Mouse (Mus musculus): ENCODE results near the gene Ripor2.

Ripor2 gene

DNA sequence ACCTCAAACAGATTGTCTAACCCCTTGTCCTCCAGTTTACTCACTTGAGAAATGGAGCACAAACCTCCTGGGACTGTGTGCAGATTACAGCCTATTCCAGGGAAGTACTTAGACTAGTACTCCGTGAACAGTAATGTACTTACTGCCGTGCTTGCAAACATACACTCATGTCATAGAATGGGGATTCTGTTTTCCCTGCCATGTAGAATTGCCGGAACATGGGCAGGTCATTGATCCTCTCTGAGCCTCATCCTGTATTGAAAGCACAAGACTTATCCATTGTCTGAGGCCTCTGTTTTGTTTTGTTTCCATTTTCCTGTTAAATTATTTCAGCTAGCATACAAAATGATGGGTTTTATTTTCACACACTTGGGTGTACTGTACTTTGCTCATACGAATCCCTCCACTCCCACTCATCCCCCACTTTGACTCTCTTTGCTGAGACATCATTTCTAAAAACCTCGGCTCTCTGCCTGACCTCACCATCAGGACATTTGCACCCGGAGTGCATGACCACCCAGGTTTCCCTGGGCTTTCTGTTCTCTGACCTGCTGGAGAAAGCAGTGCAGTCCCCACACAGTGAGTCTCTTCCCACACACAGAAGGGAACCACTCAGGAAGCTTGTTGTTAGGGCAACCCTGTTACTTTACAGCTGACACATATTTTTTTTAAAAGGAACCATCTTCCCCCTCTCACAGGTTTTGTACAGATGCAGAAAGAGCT is 35.2 kb downstream of the Ripor2 start:
- no peak for DNase-seq (ENCODE audit: low spot score in 2 of 2)

DNA sequence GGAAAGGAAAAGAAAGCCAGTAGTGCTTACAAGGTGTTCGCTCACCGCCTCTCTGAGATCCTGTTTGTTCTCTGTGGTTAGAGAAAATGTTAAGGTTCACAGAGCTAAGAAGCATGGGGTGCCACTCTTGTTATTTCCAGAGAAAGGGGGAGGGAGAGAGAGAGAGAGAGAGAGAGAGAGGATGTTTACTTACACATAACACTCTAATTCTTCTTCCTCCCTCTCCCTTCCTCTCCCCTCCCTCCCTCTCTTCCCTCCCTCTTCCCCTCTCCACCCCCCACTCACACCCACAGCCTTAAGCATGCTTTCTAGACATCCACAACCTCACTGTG is 35.8 kb downstream of the Ripor2 start:
- no peak for DNase-seq (ENCODE audit: low spot score in 2 of 2)

DNA sequence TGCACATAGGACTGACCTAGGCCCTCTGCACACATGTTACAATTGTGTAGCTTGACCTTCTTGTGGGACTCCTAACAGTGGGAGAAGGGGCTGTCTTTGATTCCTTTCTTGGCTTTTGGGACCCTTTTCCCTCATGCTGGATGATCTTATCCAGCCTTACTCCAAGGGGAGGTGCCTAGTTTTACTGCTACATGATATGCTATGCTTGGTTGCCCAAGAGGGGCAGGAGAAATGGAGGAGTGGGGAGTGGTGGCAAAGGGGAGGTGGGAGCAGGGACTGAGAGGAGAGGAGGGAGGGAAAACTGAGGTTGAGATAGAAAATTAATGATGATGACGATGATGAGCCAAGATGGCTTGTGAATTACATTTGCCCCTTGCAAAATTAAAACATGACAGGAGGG is 37.7 kb downstream of the Ripor2 start:
- DNase-seq (ENCODE audit: low spot score in 2 of 2): no peak

- DNase-seq (ENCODE audit: low spot score in 2 of 2): no peak
These were observed 38.5 kb downstream of the Ripor2 start for GRCm38 (mm10) chr13:24620439-24620838.

- no peak for DNase-seq (ENCODE audit: low spot score in 2 of 2)
These were observed 41.6 kb downstream of the Ripor2 start for GRCm38 (mm10) chr13:24623631-24624030.

- DNase-seq (ENCODE audit: low spot score in 2 of 2): no peak
These were observed 43.1 kb downstream of the Ripor2 start for GRCm38 (mm10) chr13:24625071-24625470.

DNA sequence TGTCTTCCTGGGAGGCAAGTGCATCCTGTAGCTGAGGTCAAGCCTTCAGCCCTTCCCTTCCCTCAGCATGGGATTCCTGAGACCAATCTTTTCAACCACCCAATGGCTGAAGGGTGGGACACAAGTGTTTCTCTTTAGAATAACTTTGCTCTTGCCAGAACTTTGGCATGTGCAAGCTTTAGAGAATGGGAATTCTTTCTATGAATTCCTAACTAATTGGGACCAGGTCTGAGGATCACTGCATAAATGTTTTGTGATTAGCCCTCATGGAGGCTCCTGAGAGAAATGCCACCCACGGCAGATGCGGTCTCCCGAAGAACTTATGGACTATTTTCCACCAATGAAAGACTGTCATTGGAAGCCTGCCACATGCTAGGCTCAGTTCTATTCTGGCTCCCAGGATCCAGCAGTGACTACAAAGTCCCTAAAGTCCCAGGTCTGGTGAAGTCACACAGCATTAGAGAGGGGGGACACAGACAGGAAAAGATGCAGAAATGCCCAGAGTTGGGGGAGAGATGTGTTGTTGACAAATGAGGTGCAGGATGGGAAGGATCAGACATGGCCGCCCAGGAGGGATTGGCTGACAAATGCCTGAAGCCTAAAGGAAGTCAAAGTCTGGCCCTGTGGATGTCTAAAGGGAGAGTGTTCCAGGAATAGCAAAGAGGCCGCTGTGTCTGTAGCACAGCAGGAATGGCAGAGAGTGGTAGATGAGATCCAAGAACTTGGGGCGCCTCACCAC is 44.9 kb downstream of the Ripor2 start:
- DNase-seq (ENCODE audit: low spot score in 2 of 2): no peak

DNA sequence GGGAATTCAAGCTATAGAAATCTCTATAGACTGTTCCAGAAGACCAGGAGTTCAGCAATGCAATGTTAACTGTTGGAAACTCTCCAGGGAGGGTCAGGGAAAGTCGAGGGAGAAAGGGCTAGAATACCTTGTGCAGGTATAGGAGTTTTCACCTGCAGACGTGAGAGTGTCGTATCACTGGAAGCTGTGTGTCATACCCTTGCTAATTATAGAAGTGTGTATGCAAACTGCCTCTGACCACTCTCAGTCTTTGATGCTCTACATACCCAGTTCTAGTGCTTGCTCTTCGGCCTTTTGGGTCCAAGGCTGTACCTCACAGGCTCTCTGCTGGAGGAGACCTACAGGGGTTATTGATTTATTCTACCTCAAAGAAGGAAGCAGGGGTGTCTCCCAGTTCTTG is 46.2 kb downstream of the Ripor2 start:
- DNase-seq (ENCODE audit: low spot score in 2 of 2): no peak

DNA sequence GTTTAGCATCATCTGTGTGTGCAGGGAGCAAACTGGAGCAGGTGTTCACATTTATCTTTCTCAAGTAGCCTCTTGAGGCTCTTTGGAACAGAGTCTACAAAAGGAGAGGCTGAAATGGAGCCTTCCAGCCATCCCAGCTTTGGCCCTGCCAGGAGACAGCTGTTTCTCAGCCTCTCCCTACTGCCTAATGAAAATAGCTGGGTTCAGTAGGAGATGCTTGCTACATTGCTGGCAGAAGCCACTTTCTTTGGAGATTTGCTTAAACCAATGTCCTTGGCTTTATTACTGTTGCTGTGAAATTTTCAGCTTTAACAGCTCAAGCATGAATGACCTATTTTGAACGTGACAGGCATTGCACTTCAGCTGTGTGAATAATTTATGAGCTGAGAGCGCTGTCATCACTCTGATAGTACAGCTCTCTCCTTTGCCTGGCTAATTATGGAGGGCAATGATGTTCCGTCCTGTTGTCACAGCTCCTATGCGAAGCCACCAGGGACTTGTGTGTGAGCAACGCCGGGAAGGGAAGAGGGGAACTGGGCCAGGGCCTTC is 47.2 kb downstream of the Ripor2 start:
- DNase-seq (ENCODE audit: low spot score in 2 of 2): no peak

DNA sequence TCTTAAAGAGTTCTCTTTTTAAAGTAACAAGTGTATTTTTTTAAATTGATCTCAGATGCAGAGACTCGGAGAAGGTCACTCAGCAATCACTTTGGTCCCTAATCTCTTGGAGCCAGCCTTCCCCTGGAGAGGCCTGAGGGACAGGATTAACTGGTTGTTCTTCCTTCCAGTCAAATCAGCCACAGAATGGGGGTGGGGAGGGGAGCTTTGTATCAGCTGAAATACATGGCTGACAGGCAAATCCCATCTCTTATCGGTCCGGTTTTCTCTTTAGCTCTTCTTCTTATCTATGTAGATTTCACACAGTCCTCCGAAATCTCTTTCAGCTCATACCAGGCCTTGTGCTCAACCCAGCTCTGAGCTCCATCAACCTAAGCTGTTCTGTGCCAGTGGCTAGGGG is 48.4 kb downstream of the Ripor2 start:
- DNase-seq (ENCODE audit: low spot score in 2 of 2): no peak

DNA sequence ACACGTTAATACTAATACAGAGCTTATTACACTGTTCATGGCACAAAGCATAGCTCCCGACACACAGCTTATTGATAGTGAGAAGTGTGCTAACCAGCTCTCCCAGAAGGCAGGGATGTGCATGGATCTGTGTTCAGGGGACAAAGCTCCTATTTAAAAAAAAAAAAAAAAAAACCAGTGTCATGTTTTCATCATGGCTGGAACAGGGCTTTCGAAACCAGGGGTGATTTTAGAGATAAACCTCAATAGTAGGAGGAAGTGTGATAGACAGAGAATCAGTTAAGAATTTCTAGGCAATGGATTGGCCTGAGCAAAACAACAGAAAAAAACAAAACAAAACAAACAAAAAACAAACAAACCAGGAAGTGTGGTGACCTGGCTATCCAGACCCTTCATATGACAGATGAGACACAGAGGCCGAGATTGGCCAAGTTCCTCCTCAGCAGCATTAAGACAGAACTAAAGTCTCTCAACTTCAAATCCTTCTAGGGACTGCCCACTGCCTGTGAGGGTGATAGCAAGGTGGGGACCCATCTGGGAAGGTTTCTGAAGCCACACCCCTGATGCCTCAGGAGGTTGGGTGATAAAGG is 51.1 kb downstream of the Ripor2 start:
- DNase-seq (ENCODE audit: low spot score in 2 of 2): no peak

GRCm38 (mm10) chr13:24634346-24635120 is 52.5 kb downstream of the Ripor2 start:
- no peak for DNase-seq (ENCODE audit: low spot score in 2 of 2)

DNA sequence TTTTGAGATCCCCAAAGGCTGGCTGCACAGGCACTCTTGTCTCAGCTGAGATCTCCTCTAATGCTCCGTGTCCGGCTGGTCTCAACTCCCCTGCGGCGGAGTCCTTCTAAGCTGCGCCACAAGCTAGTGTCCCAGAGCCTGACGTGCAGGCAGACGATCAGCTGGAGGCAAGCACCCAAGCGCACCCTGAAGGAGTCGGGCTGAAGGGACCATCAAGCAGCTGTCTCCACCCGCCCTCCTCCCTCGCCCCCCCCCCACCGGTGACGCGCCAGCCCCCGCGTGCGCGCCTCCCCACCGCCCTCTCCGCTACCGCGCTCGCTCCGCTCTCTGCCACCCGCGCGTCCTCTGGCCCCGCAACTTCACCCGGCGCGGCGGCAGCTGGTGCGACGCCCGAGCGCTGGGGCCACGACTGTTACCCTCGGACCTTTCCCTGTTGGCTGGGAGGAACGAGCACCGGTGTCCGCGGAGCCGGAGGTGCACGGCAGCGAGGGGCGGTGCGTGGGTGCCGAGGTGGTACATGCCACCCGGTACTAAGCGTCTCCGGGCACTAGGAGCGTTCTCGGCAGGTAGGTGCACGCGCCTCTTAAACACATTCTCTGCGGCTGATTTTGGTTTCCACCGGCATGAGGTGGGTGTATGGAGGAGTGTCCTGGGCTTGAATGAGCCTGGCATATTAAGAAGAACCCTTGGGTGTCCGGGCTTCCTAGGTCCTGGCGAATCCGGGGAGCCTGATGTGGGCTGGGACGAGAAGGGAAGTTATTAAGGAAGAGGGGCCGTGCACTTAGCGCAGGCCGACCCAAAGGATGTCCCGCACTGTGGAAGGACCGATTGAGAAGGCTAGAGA is 56.6 kb downstream of the Ripor2 start:
- peak; percentile 36 to 38 for DNase-seq (ENCODE audit: low spot score in 2 of 2)

GRCm38 (mm10) chr13:24639215-24640165 is 57.5 kb downstream of the Ripor2 start:
- DNase-seq (ENCODE audit: low spot score in 2 of 2): no peak

DNA sequence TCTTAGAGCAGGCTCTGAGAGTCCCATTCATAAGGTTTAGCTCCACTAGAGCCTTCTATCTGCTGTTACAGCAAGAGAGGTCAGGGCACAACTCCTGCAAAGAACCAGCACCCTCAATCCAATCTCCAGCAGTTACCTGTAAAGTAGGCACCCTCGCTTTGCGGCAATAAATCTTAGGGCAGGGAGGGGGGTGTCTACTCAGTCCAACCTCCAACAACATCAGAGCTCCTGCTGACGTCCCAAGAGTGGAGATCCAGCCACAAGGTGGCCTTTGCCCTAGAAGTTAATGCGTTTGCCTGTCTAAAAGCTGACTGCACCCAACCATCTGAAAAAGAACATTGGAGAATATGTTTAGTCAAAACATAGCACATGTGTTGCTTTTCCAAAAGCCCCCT is 58.2 kb downstream of the Ripor2 start:
- DNase-seq (ENCODE audit: low spot score in 2 of 2): no peak

DNA sequence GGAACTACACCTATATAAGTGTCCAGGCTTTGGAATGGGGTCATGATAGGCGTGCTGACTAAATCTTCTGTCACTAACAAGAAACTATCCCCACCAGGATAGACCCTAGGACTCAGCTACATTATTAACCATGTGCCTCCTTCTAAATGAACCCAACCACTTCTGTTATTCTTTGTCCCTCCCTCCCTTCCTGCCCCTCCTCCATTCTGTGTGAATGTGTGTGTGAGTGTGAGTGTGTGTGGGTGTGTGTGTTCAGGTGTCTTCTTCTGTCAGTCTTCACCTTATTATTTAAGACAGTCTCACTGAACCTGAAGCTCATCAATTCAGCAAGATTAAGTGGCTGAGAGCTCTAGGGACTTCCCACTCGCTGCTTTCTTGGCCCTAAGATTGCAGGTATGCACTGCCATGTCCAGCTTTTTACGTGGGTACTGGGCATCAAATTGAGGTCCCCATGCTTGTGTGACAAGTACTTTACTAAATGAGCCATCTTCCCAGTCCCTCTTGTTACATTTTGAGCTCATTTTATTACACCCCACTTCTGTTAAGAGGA is 58.9 kb downstream of the Ripor2 start:
- DNase-seq (ENCODE audit: low spot score in 2 of 2): no peak

GRCm38 (mm10) chr13:24641491-24642430 is 59.8 kb downstream of the Ripor2 start:
- no peak for DNase-seq (ENCODE audit: low spot score in 2 of 2)

DNA sequence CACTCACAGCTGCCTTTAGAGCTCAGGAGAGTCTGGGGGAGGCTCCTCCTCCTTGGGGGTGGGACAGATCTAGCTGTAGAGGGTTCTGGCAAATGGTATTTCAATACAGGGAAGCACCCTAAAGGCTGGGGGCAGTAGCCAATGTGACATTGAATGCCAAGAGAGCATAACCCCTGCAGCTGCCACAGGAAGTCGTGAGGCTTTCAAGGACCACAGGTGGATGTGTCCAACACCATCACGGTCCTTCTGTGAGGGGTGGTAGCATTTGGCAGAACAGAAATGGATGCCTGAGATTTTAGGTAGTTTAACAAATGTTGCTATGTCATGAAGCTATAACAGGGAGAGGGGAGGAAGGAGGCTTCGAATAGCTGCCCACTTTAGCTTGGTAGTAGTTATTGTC is 63.2 kb downstream of the Ripor2 start:
- no peak for DNase-seq (ENCODE audit: low spot score in 2 of 2)

- DNase-seq (ENCODE audit: low spot score in 2 of 2): no peak
These were observed 64.3 kb downstream of the Ripor2 start for GRCm38 (mm10) chr13:24646324-24646723.

Measured in frontal cortex, postnatal 25 days (tissue).